Mouse (Mus musculus): ENCODE data around the gene Ror1.

Gene Ror1

DNA sequence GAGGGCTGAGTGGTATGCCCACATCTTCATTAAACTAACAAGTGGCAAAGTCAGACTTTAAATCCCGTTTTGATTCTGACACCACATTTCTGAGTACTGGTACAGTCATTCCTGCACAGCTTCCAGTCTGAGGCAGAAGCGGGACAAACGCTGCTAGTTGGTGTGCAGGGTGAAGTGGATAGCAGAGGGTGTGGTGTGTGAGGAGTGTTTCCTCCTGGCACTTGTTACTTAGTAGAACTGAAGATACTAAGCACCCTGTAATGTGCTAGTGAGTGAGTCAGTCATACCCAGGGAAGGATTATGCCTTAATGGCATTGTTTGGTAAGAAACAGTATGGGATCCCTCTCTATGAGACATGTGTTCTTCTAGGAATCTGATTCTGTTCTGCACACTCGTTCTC is 115.7 kb downstream of the Ror1 start:
- no peak for DNase-seq (ENCODE audit: low read depth, low spot score)

DNA sequence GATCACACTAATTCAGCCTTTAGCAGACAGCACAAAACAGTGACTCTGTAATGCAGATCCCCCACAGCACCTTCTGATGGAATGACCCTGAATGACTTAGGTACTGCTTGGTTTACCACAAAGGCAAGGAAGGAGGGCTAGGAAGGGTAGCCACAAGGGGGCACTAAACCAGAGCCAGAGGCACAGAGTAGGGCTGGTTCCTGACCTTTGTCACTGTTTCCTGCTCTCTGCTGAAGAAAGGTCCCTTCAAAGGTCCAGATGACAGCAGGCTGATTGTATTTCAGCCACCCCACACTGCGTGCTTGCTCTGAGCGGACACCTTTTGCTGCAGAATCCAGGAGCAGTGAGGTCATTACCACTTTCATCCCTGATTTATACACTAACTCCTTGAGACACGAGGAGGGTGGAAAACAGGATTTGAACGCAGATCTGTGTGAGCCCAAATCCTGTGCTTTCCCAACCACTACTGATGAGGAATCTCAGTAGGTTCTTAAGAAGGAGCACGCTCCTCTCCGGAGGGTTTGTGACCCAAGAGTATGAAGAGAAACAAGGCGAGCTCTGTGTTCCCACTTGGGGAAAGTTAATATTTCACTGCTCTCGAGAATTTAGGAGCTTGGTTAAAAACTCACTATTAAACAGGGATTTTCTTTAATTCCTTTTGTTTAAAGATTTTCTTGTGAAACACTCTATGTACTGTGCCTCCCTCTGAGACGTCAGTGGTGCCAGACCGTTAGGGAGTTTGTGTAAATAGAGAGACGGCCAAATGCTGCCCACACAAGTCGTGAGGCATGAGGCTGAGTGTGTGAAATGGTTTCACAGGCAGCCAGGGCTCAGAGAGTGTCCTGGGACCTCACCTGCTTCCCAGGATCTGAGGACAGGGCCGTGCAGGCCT is 119.0 kb downstream of the Ror1 start:
- no peak for DNase-seq (ENCODE audit: low read depth, low spot score)

GRCm38 (mm10) chr4:100216587-100216986 is 121.0 kb downstream of the Ror1 start:
- no peak for DNase-seq (ENCODE audit: low read depth, low spot score)

- no peak for DNase-seq (ENCODE audit: low read depth, low spot score)
These were observed 123.4 kb downstream of the Ror1 start for GRCm38 (mm10) chr4:100219026-100219425.

GRCm38 (mm10) chr4:100219599-100219998 is 124.0 kb downstream of the Ror1 start:
- no peak for DNase-seq (ENCODE audit: low read depth, low spot score)

DNA sequence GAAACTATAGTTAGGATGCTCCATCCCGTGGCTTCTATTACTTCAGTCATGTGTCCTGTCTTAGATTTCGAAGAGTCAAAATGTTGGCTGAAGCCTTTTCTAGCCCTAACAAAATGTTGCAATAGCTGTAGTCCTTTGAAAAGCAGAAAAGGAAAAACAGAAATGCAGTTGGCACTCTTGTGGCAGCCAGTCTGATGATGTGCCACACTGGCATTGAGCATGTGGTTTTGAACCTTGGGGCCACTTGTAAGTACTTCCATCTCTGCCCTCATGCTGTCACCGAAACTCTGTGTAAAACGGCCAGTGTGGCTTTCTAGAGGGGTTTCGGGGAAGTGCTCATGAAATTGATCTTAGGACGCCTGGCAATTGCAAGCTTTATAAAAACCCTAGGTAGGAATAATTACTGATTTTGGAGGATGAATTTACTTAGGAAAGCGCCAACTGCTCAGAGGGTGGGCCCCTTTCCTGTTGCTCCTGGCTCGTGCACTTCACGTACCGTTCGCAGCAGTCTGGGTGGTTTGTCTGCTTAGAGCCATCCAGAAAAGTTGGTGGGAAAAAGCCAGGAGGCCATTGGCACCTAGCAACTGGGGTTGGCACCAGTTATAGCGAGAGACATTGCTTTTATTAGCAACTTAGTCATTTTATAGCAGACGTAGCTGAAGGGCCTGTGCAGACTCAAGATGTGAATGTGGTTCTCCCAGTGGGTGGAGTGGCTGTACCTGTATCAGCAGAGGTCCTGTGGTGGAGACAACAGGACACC is 126.6 kb downstream of the Ror1 start:
- DNase-seq (ENCODE audit: low read depth, low spot score): no peak

DNA sequence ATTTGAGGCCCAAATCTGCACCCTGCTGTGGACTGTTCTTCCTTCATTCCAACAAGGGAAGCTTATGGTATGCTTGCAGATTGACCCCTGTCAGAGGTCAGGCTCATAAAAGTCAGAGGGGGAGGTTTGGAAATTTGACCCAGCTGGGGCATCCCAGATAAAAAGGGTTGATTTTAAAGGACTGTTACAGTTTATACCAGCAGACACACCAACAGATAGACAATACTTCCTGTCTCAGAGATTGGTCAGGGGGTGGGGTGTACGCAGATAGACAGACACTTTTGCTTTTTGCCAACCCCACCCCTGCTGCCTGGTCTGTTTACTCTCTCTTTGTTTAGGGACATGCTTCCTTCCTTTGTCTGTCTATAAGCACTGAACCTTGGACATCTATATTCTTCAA is 127.9 kb downstream of the Ror1 start:
- DNase-seq (ENCODE audit: low read depth, low spot score): no peak

DNA sequence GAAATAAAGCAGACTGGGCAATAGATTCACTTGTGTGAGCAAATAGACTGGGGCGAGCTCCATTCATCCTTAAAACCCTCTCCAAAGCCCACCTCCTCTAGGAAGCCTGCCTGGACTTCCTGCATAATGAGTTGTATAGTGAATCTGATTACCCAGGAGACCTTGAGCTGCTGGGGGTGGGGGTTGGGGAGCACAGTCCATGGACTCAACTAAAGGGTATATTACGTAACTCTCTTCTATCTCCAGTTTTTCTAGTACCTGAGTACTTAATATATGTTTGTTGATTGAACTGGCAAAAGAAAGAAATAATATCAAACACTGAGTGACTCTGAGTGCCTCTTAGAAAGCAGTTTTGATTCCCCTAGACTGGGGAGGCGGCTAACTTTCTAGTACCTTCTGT is 128.4 kb downstream of the Ror1 start:
- DNase-seq (ENCODE audit: low read depth, low spot score): no peak

DNA sequence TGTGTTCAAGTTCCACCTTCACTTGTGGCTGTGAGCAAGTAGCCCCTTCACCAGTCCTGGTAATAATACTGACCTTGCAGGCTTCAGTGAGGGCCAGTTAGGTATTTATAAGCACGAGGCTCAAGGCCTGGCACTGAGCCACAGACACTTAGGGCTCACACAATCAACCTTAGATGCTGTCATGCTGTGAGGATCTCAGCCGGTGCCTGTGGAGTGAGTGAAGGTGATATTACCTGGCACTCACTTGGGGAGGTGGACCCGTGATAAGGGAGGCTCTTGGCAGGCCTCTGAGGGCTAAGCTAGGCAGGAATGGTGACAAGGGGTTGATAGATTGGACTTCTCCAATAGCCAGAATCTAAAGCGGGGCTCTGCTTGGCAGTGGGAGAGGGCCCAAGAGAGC is 131.0 kb downstream of the Ror1 start:
- DNase-seq (ENCODE audit: low read depth, low spot score): no peak

- DNase-seq (ENCODE audit: low read depth, low spot score): no peak
These were observed 132.5 kb downstream of the Ror1 start for GRCm38 (mm10) chr4:100228106-100228505.

DNA sequence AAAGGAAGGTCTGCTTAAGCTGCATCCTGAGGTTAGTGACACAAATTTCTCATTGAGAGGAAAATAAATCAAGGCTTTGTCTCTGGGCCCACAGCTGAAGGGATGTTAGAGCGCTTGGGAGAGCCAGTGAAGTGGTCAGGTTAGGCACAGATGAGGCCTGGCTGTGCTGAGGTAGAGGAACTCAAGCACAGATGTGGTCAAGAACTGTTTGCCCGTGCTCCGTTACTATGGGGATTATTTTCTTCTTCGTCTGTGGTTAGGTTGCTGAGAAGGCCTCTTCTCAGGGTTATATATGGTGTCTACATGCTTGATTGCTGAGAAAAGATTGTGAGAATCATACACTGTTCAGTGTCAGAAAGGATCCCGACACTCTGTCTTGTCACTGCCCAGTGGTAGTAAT is 134.7 kb downstream of the Ror1 start:
- DNase-seq (ENCODE audit: low read depth, low spot score): no peak

DNA sequence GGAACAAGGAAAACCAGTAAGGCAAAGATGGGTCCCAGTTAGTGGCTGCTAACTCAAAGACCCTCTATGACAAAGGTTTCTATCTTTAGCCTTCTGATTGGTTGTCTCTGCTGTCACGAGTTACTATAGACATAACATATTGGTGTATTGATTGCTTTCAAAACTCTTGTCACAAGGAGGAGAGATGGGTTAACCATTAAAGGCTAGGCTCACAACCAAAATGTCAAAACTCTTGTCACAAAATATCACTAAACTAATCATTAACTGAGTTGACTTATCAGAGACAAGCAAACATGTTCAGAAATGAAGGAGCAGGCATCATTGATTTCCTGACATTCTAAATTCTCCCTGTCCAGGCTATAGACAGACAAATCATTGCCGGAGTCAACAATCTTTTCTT is 135.4 kb downstream of the Ror1 start:
- no peak for DNase-seq (ENCODE audit: low read depth, low spot score)

DNA sequence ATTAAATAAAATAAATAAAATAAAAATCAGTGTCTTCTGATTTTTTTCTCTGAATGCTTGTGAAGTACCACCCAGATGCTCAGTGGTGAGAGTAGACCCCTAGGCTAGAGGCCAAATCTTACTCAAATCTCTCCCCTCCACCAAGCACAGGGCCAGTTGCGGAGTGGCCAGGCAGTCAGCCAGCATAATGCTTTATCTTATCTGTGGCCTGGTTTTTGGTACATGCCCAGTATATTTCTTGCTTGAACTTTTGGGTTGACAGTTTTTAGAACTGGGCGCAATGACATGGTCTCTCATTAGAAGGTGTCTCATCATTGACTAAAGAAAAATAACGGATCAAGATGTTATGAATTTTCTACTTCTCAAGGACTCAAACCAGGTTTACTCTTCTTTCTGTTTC is 136.3 kb downstream of the Ror1 start:
- no peak for DNase-seq (ENCODE audit: low read depth, low spot score)

- DNase-seq (ENCODE audit: low read depth, low spot score): no peak
These were observed 136.9 kb downstream of the Ror1 start for GRCm38 (mm10) chr4:100232541-100232940.

- no peak for DNase-seq (ENCODE audit: low read depth, low spot score)
These were observed 138.2 kb downstream of the Ror1 start for GRCm38 (mm10) chr4:100233770-100234169.

GRCm38 (mm10) chr4:100236339-100236738 is 140.7 kb downstream of the Ror1 start:
- no peak for DNase-seq (ENCODE audit: low read depth, low spot score)

GRCm38 (mm10) chr4:100242061-100242756 is 146.6 kb downstream of the Ror1 start:
- DNase-seq (ENCODE audit: low read depth, low spot score): no peak

- DNase-seq (ENCODE audit: low read depth, low spot score): no peak
These were observed 148.7 kb downstream of the Ror1 start for GRCm38 (mm10) chr4:100244250-100244649.

DNA sequence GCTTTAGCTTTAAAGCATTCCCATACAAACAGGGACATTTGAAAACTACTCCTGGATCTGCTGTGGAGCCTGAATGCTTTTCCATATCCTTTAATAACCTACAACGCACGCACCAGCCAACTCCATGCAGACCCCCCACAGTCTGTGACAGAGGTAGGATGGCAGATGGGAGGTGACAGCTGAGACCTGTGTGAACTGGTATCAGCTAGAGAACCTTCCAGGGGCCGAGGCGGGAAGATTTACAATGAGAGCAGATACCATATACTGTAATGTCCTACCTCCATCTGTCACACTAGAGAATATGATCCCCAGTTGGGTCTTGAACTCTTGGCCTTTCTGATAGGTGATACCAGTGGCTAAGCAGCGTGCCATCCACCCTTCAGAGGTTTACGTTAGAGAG is 149.1 kb downstream of the Ror1 start:
- no peak for DNase-seq (ENCODE audit: low read depth, low spot score)

DNA sequence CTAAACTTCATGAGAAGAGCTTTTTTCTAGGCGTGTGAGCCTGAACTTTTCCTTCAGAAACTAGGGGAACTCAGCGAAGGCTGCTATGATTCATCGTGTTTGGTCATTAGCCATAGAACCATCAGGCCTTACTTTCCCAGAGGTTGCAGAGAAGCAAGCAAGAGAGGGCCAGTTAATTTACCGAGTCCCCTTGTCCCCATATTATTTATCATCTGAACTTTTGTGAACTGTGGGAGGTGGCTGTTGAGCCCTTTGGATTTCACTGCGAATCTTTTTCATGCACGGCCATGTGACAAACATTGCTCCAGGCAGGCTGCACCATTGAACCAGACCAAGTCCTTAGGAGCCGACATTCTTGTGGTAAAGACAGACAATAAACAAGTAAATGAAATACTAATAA is 152.2 kb downstream of the Ror1 start:
- no peak for DNase-seq (ENCODE audit: low read depth, low spot score)

- no peak for DNase-seq (ENCODE audit: low read depth, low spot score)
These were observed 152.7 kb downstream of the Ror1 start for GRCm38 (mm10) chr4:100248273-100248672.

DNA sequence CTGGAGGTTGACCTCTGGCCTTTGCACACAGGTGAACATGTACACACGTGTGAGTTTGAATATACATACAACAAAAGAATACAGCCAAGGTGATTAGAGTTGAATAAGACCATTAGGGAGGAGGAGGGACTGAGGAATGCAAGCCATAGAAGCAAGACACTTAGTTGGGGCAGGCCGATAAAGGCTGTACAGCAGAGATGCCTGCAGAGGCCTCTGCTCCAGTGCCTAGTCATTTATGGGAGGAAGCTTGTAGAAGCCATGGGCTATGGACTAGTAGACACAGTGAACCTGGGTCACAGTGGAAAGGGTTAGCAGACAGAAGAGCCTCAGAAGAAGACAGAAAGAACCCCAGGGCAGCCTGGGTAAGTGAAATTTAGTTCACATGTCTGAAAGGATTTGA is 155.7 kb downstream of the Ror1 start:
- DNase-seq (ENCODE audit: low read depth, low spot score): no peak

Measured in CD4-positive helper T cell, adult 2 months (primary cell).